24 mouse cellular contexts compared by ENCODE assay signal in genomic region chr5:28302671-28303070, GRCm38 (mm10). TPM values are rescaled to one million over a fixed set of nuclear protein-coding genes. Genes with fewer than 3 reads are reported as not detected.
"Had no signal": no experiment of that assay in that cellular context is flagged by ENCODE, and none has a peak within 500 bp of the region (broad histone marks: within the 10 kb centered on the region; RNA-seq: fewer than 3 reads in every experiment).

No protein-coding gene starts in this region.

- H3K4me2 ChIP-seq: liver, embryonic 11.5 days; liver, embryonic 13.5 days; liver, embryonic 15.5 days; lung, embryonic 15.5 days; midbrain, embryonic 12.5 days; neural tube, embryonic 13.5 days; neural tube, embryonic 15.5 days had no signal

- H3K4me3 ChIP-seq: liver, embryonic 13.5 days; liver, embryonic 15.5 days; lung, embryonic 15.5 days; midbrain, embryonic 10.5 days; midbrain, embryonic 12.5 days; myocyte; neural tube, embryonic 13.5 days; neural tube, embryonic 15.5 days had no signal

- H3K9me3 ChIP-seq: liver, embryonic 13.5 days; liver, embryonic 15.5 days; lung, embryonic 15.5 days; midbrain, embryonic 10.5 days; midbrain, embryonic 12.5 days; neural tube, embryonic 13.5 days; neural tube, embryonic 15.5 days had no signal

- ATAC-seq: lung, postnatal 0 days; midbrain, embryonic 16.5 days had no signal

- DNase-seq: liver, embryonic 13.5 days; lung, adult 2 months; midbrain, embryonic 14.5 days; retina, postnatal 1 day; right cerebral cortex, adult 18-20 months; right cerebral cortex, postnatal 25 days; right cerebral cortex, postnatal 4 days; thymus, adult 2 months; thymus, postnatal 25 days; thymus, postnatal 4 days had no signal

- H3K9ac ChIP-seq: liver, embryonic 13.5 days; liver, embryonic 15.5 days; lung, embryonic 15.5 days; midbrain, embryonic 12.5 days; neural tube, embryonic 13.5 days; neural tube, embryonic 15.5 days had no signal

- H3K27ac ChIP-seq: liver, embryonic 13.5 days; liver, embryonic 15.5 days; lung, embryonic 15.5 days; midbrain, embryonic 10.5 days; midbrain, embryonic 12.5 days; neural tube, embryonic 13.5 days; neural tube, embryonic 15.5 days had no signal

- H3K27me3 ChIP-seq: liver, embryonic 15.5 days; lung, embryonic 15.5 days; midbrain, embryonic 12.5 days; neural tube, embryonic 13.5 days; neural tube, embryonic 15.5 days had no signal

- H3K4me1 ChIP-seq: liver, embryonic 13.5 days; liver, embryonic 15.5 days; lung, embryonic 15.5 days; midbrain, embryonic 10.5 days; midbrain, embryonic 12.5 days; neural tube, embryonic 13.5 days; neural tube, embryonic 15.5 days had no signal

- H3K36me3 ChIP-seq: liver, embryonic 13.5 days; liver, embryonic 15.5 days; lung, embryonic 15.5 days; midbrain, embryonic 10.5 days; midbrain, embryonic 12.5 days; neural tube, embryonic 13.5 days; neural tube, embryonic 15.5 days had no signal

RNA-seq across cellular contexts. Expression of gene Cnpy1, which starts 57.1 kb away (rescaled TPM):
- total RNA-seq: megakaryocyte, adult 5-6 weeks; megakaryocyte-erythroid progenitor cell, adult 5-6 weeks had no signal
- polyA plus RNA-seq: myocyte; spleen, adult 2 months; stomach, embryonic 14.5 days; thymus, adult 2 months had no signal
